ENCODE assay signal across 9 mouse cellular contexts in genomic region chr9:66980458-66980857, GRCm38 (mm10). TPM values are rescaled to one million over a fixed set of nuclear protein-coding genes. Genes with fewer than 3 reads are reported as not detected.
DNase-seq lines count a peak whose midpoint lies in the region; ATAC-seq lines count a peak whose summit lies in the region.
"Had no signal": no experiment of that assay in that cellular context is flagged by ENCODE, and none has a peak within 500 bp of the region (broad histone marks: within the 10 kb centered on the region; RNA-seq: fewer than 3 reads in every experiment).

No protein-coding gene starts in this region.

- H3K4me2 ChIP-seq in midbrain, embryonic 11.5 days, result no peak overlapping the region
- no peak overlapping the region for H3K4me2 ChIP-seq in midbrain, embryonic 16.5 days (ENCODE audit: low read length)
- no peak overlapping the region for H3K4me2 ChIP-seq in intestine, embryonic 15.5 days (replicated peaks)
- H3K4me2 ChIP-seq: neural tube, embryonic 12.5 days had no signal

- no peaks in the 10 kb centered on the region for H3K36me3 ChIP-seq in midbrain, embryonic 11.5 days (ENCODE audit: control insufficient read depth, insufficient read depth, low read length)
- H3K36me3 ChIP-seq in midbrain, embryonic 16.5 days (ENCODE audit: control insufficient read depth, insufficient read depth, low read length), result no peaks in the 10 kb centered on the region
- no peaks in the 10 kb centered on the region for H3K36me3 ChIP-seq in embryonic facial prominence, embryonic 10.5 days (replicated peaks)
- no peaks in the 10 kb centered on the region for H3K36me3 ChIP-seq in intestine, embryonic 15.5 days
- H3K36me3 ChIP-seq: neural tube, embryonic 12.5 days had no signal

- no peak overlapping the region for H3K27ac ChIP-seq in midbrain, embryonic 11.5 days (ENCODE audit: low read depth, low read length)
- no peak overlapping the region for H3K27ac ChIP-seq in midbrain, embryonic 16.5 days (ENCODE audit: low read length)
- H3K27ac ChIP-seq in embryonic facial prominence, embryonic 10.5 days (replicated peaks), result no peak overlapping the region
- H3K27ac ChIP-seq in intestine, embryonic 15.5 days, result no peak overlapping the region
- H3K27ac ChIP-seq: neural tube, embryonic 12.5 days had no signal

- H3K9me3 ChIP-seq in midbrain, embryonic 11.5 days (ENCODE audit: control insufficient read depth, low read length), result no peaks in the 10 kb centered on the region
- H3K9me3 ChIP-seq in midbrain, embryonic 16.5 days (replicated peaks; ENCODE audit: control insufficient read depth, low read length, poor library complexity, severe bottlenecking), result no peaks in the 10 kb centered on the region
- H3K9me3 ChIP-seq in embryonic facial prominence, embryonic 10.5 days, result no peaks in the 10 kb centered on the region
- no peaks in the 10 kb centered on the region for H3K9me3 ChIP-seq in intestine, embryonic 15.5 days
- H3K9me3 ChIP-seq: neural tube, embryonic 12.5 days had no signal

- ATAC-seq in midbrain, embryonic 11.5 days (ENCODE audit: low FRiP score), result no peak
- ATAC-seq in midbrain, embryonic 16.5 days, result no peak
- ATAC-seq in intestine, embryonic 15.5 days, result peak; percentile 39; the same call in 1 of the 2 replicates
- ATAC-seq in neutrophil, adult 5-6 weeks (ENCODE audit: extremely low read depth, insufficient number of reproducible peaks, low FRiP score, poor library complexity, severe bottlenecking), result peak; percentile 85

- H3K27me3 ChIP-seq in midbrain, embryonic 11.5 days (ENCODE audit: control insufficient read depth, insufficient read depth, low read length), result no peaks in the 10 kb centered on the region
- H3K27me3 ChIP-seq in midbrain, embryonic 16.5 days (ENCODE audit: control insufficient read depth, insufficient read depth, low read depth, low read length), result no peaks in the 10 kb centered on the region
- H3K27me3 ChIP-seq in embryonic facial prominence, embryonic 10.5 days (replicated peaks; ENCODE audit: low read depth, poor library complexity, severe bottlenecking), result peaks cover 7% of the 10 kb centered on the region
- H3K27me3 ChIP-seq in intestine, embryonic 15.5 days (replicated peaks), result no peaks in the 10 kb centered on the region
- H3K27me3 ChIP-seq: neural tube, embryonic 12.5 days had no signal

- no peak overlapping the region for H3K9ac ChIP-seq in midbrain, embryonic 11.5 days (ENCODE audit: low read length)
- no peak overlapping the region for H3K9ac ChIP-seq in midbrain, embryonic 16.5 days (ENCODE audit: low read depth, low read length)
- no peak overlapping the region for H3K9ac ChIP-seq in intestine, embryonic 15.5 days
- H3K9ac ChIP-seq: neural tube, embryonic 12.5 days had no signal

- 15% methylated on average over 5 of the region's 5 CpGs for WGBS in midbrain, embryonic 11.5 days
- WGBS in midbrain, embryonic 16.5 days, result 10% methylated on average over 5 of the region's 5 CpGs
- 15% methylated on average over 5 of the region's 5 CpGs for WGBS in embryonic facial prominence, embryonic 10.5 days
- 9% methylated on average over 5 of the region's 5 CpGs for WGBS in intestine, embryonic 15.5 days

- H3K4me1 ChIP-seq in midbrain, embryonic 11.5 days (ENCODE audit: control insufficient read depth, insufficient read depth, low read length), result no peaks in the 10 kb centered on the region
- peaks cover 5% of the 10 kb centered on the region for H3K4me1 ChIP-seq in midbrain, embryonic 16.5 days (ENCODE audit: control insufficient read depth, insufficient read depth, low read length)
- peaks cover 11% of the 10 kb centered on the region for H3K4me1 ChIP-seq in embryonic facial prominence, embryonic 10.5 days
- no peaks in the 10 kb centered on the region for H3K4me1 ChIP-seq in intestine, embryonic 15.5 days (replicated peaks)
- H3K4me1 ChIP-seq: neural tube, embryonic 12.5 days had no signal

- peak; percentile 98 for DNase-seq in midbrain, embryonic 11.5 days (ENCODE audit: low spot score, missing footprints)
- DNase-seq in adrenal gland, postnatal 10 days, result peak; percentile 86
- peak; percentile 76 for DNase-seq in embryonic facial prominence, embryonic 10.5 days (ENCODE audit: low spot score)
- peak; percentile 86 for DNase-seq in liver
- DNase-seq in thymus, postnatal 25 days, result peak; percentile 78

- no peak overlapping the region for H3K4me3 ChIP-seq in midbrain, embryonic 11.5 days (ENCODE audit: low read depth, low read length)
- H3K4me3 ChIP-seq in midbrain, embryonic 16.5 days (ENCODE audit: low read depth, low read length), result no peak overlapping the region
- H3K4me3 ChIP-seq in embryonic facial prominence, embryonic 10.5 days, result no peak overlapping the region
- no peak overlapping the region for H3K4me3 ChIP-seq in intestine, embryonic 15.5 days (replicated peaks)
- H3K4me3 ChIP-seq: neural tube, embryonic 12.5 days had no signal

RNA-seq across cellular contexts. Expression of gene Lactb, which starts 5.2 kb away (rescaled TPM):
- 11.7 and 12.6 TPM in 2 replicates for polyA plus RNA-seq in midbrain, embryonic 11.5 days (2014; fragmentation: Nextera tagmentation; extraction: Ambion mirVana)
- polyA plus RNA-seq in midbrain, embryonic 16.5 days (2015; fragmentation: Nextera tagmentation; extraction: Ambion mirVana), result 10.2 and 11.1 TPM in 2 replicates
- total RNA-seq in adrenal gland, postnatal 10 days (2021), result 10 to 100 TPM; 18.7 to 20.3 TPM
- 9.0 and 9.8 TPM in 2 replicates for polyA plus RNA-seq in embryonic facial prominence, embryonic 10.5 days (2016; fragmentation: Nextera tagmentation; extraction: Ambion mirVana)
- polyA plus RNA-seq in intestine, embryonic 15.5 days (2015; fragmentation: Nextera tagmentation; extraction: Ambion mirVana), result 7.2 and 8.2 TPM in 2 replicates
- 27.9 and 29.6 TPM in 2 replicates for total RNA-seq in neutrophil, adult 5-6 weeks (2017)

RNA-seq across cellular contexts. Expression of gene Rps27l, which starts 34.6 kb away (rescaled TPM):
- 612 and 702 TPM in 2 replicates for polyA plus RNA-seq in midbrain, embryonic 11.5 days (2014; fragmentation: Nextera tagmentation; extraction: Ambion mirVana)
- polyA plus RNA-seq in midbrain, embryonic 16.5 days (2015; fragmentation: Nextera tagmentation; extraction: Ambion mirVana), result 157 and 180 TPM in 2 replicates
- 100 to 1,000 TPM; 312 to 350 TPM for total RNA-seq in adrenal gland, postnatal 10 days (2021)
- 777 and 806 TPM in 2 replicates for polyA plus RNA-seq in embryonic facial prominence, embryonic 10.5 days (2016; fragmentation: Nextera tagmentation; extraction: Ambion mirVana)
- 830 and 881 TPM in 2 replicates for polyA plus RNA-seq in intestine, embryonic 15.5 days (2015; fragmentation: Nextera tagmentation; extraction: Ambion mirVana)
- 17.5 and 24.7 TPM in 2 replicates for total RNA-seq in neutrophil, adult 5-6 weeks (2017)

Comparison
In these comparisons a context has a peak if more than half of its experiments do, and no peak if none do; other contexts are left out.
1. ATAC-seq: peak in intestine, embryonic 15.5 days (single experiment) and neutrophil, adult 5-6 weeks (single experiment); none in midbrain, embryonic 11.5 days (single experiment) and midbrain, embryonic 16.5 days (single experiment).
2. Peak in every context shown above with its lines, with median percentiles within 50 percentile points of each other: DNase-seq.